Mouse (Mus musculus) CD4-positive, CD25-positive, alpha-beta regulatory T cell, adult 2 months (primary cell): ENCODE measurements around the gene Rock2.

Experiments used
- DNase-seq: peaks from one replicate; pipeline ENCODE4 v3.0.0-alpha.2; 2012; ENCODE audit warnings: low read depth, low spot score

Gene Rock2

DNA sequence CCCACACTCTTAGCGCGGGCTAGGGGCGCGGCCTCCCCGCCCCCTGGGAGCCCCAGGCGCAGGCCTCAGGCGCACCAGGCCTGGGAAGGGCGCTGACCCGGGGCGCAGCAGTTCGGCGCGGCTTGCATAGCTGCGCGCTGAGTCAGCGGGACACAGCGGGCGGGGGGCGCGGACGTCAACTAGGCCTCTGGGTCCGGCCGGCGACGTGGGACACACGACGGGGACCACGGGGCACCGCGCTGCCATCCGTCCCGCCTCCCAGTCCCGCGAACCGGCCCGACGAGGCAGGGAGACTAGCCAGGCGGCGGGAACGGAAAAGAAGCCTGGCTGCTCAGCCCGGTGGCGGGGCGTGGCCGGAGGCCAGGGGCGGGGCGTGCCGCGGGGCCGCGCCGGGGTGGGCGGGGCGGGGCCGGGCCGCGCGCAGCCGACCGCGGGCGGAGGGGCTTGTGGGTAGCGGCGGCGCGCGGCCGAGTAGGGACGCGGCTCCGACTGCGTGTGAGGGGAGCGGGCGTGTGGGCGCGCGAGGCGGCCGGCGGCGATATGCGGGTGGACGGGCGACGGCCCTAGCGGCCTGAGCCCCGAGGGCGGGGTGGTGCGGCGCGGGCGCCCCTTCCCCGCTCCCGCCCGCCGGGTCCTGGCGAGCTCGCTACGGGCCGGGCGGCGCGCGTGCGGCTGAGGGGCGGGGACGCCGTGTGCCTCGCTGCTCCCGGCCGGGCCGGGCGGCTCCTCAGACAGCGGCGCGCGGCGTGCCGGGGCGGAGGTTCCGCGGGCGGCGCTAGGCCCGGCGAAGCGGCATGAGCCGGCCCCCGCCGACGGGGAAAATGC, at the start of gene Rock2:
TSS of gene Rock2 (plus strand) at position 500 of the 825 bp plus-strand sequence.
- peak; percentile 90 for DNase-seq

DNA sequence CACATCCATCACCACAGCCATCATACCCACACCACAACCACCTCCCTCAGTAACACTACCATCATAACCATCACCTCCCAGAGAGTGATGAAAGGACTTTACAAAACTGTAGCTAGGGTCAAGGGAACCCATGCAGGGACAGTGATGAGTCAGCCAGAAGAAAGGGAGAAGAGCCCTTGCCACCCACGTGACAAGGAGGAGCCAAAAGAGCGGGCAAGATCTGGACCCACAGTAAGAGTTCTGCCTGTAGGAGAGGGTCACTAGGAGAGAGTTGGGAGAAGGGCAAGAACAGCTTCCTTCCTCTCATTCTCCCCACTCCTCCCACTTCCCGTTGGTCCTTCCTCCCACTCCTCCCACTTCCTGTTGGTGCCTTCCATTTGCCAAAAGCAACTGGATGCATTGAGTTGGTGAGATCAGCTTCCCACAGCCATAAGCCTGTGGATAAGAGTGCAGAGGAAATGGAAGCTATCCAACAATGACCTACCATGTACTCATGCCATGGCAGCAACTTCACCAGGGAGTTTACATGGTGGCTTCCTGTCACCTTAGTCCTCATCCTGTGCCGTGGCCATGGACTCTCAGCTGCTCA, 47.4 kb upstream of the Rock2 start:
- DNase-seq, result no peak

DNA sequence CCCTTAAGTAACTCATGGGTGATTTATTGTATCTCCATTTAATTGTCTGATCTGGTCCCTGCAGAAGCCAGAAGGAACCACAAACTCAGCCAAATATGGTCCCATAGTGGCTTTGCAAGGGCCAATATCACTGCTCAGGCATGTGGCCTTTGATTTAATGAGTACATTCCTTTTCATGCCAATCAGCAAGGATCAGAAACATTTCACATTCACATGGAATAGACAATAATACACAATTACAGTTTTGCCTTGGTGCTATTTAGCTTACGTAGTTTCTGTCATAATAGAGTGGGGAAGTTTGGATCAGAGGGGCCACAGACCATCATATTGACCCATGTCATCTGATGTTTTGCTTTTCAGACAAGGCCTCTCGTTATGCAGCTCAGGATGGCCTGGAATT, 46.2 kb upstream of the Rock2 start:
- no peak for DNase-seq

DNA sequence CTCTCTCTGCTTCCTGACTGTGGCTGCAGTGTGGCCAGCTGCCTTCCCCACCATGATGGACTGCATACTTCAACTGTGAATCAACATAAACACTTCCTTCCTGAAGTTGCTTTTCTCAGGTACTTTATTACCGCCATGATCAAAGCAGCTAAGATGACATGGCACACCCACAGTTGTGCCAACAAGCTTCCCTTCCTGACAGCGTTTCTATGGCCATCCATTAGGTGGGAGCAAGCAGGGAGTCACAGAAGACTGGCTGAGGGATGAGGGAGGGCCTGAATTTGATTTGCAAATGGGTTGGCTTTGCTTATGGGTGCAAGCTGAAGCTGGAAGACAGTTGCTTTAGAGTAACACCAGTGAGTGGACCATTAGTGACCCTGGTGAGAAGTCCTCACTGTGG, 44.9 kb upstream of the Rock2 start:
- DNase-seq, result no peak

DNA sequence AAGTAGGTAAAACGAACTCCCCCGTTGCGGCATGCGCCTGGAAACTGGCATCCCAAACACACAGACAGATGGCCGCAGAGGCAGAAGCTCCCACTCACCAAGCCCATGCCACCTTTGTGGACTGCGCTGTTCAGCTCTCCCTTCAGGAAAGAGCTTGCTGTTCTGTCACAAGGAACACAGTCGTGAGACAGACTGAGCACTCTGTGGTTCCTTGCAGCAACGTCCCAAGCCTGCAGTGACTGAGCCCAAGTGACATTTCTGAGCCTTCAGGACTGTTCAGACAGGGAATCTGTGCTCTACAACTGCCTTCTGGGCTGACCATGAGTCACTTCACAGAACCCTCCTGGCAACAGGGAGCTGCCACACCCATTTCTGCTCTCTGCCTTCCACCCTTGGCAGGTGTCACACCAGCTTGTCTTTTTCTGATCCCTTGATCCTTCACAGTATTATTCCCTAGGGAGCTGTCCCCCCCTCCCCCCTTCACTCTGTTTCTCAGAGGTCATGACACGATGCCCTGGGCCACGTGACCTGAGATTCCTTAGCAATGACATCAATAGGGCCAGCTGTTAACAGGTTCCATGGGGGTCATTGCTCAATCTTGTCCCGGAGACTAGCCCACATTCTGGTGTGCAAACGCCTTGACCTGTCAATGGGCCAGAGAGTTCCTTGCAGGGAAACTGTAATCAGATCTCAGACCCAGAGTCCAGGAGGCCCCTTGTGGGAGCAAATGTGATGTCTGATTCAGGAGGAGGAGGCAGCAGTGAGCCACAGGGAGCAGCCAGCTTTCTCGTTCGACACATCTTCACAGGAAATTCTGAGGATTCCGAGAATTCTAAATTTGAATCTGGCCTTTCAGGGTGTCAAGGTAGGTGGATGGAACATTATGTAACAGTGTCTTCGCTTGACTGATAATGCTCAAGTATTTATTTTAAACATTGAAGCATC, 44.0 kb upstream of the Rock2 start:
- DNase-seq, result no peak

DNA sequence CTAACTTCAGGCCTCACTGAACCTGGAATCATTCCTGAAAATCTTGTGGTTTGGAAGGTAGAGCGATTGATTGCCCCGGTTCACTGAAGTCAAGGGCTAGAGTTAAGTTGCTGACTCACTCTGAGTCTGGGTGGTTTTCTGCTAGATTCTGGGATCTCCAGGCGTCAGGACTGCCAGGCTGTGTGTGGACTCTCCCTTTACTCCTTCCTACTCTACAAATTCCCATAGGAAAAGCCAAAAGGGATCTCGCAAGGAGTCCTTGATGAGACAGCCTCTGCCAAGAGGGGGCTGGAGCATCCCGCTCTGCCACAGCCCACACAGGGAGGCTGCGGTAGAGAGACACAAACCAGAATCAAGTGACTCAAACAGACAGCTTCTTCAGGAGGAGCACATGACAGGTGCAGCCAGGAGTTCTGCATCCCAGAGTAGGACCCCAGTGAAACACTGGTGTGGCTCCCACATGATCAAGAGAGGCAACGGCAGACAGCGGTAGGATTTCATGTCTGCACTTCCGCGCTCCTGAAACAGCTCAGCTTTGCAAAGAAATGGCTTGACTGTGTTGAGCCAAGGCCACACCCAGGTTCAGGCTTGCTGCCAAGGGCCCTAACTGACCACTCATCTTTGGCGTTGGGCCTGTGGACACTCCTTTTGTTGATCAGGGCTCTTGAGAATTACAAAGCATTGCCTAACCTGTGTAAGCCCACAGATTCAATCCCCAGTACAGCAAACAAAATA, 41.1 kb upstream of the Rock2 start:
- DNase-seq, result no peak

DNA sequence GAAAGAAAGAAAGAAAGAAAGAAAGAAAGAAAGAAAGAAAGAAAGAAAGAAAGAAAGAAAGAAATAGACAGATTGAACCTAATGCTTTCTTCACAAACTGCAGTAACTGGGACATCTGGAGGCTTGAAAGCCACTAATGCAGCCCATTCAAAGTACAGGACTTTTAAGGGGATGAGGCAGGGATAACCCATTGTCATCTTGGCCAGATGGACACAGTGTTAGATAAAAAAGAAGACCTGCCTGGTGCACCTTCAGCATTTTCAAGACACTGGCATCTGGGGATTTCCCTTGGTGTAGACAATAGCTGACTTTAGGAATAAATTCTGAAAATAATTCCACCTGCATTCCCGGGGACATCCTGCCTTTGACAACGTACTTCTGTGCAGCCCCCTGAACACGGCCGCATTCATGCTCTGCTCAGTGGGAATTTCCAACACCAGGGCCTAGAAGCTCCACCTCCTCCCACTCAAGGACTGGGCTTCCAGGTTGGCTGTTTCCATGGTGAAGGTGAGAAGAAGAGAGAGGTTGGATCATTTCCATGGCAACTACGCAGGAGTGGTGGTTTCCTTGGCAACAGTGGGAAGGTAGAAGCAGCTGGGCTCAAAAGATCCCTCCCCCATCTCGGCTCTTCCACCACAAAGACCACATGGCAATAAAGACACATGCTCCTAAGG, 38.9 kb upstream of the Rock2 start:
- no peak for DNase-seq

DNA sequence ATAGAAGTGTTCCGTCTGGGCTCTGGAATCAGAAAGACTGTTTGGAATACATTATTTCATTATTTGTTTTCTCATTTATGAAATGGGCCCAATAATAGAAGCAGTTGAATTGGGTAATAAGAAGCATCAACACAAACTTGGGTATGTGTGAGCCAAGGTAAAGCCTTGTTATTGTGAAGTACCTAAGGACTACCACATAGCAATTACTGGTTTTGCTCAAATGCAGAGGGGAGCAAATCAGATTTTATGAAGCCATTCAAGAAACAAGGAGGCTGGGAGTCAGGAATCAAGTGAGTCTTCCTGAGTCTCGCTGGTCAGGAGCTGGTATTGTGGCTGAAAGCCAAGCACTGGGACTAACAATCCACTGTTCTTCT, 38.4 kb upstream of the Rock2 start:
- DNase-seq, result no peak

DNA sequence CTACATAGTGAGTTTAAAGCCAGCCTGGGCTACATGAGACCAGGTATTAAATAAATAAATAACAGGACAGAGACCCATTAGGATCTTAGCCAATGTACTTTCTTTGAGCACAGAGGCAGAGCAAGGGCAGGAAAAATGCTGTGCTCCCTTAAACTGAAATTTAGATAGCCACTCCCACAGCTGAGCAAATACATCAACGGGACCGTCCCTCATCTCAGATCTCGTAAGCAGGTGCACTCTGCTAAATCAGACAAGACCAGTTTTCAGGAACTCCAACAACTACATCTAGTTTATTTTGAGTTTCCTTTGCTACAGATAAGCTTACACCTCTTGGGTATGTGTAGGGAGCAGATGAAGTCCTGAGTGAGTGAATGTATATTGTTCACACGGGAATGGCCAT, 36.6 kb upstream of the Rock2 start:
- peak; percentile 31 for DNase-seq

DNA sequence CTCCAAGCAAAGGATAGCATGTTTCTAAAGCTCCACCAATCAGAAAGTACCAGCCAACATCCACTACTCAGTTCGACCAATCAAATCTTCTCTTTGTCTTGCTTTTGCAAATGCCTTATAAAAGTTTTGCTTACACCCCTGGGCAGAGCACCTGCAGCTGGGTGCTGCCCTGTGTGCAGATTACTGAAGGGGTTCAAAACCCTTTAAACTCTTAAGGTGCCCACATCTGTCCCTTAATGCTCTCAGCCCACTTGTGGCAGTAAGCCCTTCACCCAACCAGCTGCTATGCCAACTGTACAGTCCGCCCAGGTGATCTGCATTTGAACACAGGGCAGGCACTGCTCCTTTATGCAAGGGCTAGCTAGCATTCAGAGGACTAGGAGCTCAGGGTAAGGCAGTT, 34.9 kb upstream of the Rock2 start:
- no peak for DNase-seq

DNA sequence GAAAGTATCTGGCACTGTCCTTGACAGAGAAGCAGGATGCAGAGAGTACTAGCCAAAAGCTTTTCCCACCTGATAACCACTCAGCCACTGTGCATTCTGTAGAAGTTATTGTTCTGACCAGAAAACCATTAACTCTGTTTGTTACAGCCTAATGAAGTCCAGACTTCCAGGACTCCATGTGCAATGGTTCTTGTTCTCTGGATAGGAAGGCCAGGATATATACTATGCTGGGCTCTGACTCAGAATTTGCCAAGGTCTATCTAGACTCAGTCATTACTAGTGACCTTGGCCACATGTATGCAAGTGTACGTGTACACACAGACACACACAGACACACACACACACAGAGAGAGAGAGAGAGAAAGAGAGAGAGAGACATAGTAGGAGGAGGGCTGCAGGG, 34.2 kb upstream of the Rock2 start:
- no peak for DNase-seq

DNA sequence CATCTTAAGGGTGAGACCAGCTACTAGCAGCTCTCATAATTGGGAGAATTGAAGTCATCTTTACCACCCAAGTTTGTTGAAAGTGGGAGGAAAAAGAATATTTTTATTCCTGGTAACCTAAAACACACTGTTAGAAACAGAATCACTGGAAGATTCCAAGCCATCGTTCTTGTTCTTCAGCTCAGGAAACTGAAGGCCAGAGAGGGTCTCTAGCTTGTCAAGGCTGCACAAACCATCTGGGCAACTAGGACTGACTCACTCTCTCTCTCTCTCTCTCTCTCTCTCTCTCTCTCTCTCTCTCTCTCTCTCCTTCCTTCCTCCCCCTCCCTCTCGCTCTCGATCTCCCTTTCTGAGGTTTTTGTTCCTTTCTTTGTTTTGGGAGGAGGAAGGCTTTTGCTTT, 33.7 kb upstream of the Rock2 start:
- no peak for DNase-seq

DNA sequence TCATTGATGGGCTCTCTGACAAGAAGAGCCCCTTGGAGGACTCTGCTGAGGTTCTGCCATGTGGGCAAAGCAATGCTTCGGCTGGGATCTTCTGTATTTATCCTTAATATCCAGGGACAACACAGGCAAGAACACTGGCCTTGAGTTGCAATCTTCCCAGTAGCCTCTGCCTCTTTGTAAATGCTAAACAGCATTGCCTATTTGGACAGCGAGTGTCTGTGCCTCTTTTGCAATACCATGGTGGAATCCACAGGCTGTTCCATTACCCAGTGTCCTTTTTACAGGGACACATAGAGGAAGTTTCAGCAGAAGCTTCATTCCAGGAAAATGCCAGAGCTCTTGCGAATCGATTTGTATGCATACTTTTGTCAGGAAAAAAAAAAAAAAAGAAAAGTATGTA, 30.2 kb upstream of the Rock2 start:
- DNase-seq, result no peak

DNA sequence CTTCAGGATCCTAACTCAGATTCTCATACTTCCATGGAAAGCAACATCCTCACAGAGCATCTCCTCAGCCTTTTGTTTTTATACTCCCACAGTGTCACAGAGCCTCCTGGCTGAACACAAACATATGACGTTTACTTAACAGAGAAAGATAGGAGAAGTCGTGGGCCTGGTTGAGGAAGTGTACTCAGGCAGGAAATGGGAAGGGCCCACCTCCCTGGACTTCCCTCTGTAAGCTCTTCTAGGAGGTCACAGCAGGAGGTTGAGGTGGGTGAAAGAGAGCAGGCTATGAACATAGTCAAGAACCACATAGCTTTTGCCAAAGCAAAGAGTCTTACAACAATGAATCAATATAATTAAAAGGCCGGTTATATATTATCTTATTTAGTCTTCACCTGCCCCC, 28.8 kb upstream of the Rock2 start:
- DNase-seq, result no peak

DNA sequence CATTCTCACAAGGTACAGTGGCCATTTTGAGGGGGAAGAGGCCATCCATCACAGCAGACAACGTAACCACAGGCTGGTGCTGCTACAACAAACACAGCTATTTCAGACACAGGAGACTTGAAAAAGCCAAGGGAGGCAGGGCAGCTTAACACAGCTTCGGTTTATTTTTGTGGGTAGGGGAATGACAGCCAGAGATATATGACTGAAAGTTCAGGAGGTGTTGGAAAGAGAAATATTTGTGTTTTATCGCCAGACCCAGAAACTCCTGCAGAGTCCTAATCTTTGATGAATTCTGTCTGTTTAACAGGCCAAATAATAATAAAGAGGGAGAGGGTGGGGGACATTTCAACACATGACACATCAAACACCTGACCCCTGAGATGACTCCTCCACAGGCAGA, 28.2 kb upstream of the Rock2 start:
- no peak for DNase-seq

DNA sequence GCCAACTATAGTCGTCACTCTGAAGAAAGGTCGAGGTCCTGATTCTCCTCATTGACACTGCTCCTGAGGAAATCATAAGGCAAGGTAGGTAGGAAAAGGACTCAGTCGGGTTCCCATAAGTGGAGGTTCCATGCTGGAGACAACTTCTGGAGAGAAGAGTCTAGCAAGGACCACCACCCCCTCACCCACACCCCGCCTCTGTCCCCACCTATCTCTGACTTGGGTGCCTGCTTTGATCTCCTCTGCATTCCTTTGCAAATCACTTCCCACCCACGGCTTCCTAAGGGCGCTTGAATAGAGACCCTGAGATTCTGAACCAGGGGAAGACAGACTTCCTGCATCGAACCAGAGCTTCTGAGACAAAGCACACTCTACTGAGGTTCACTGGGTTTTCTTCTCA, 27.4 kb upstream of the Rock2 start:
- DNase-seq, result no peak

DNA sequence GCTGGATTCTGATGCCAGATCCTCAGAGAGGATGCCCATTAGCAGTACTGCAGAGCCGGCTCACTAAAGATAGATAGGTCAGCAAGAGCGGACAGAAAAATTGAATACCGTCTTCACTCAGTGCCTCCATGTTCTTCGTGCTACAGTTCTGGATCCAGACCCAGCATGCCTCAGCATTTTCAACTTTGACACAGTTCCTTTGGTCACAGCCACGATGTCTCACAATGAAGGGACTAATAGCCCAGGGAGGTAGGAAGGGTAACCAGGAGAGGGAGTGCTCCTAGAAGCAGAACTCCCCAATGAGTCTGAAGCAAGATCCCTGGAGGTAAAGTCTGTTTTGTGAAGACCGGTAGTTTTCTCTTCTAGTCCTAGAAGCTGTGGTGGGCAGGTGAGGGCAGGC, 26.1 kb upstream of the Rock2 start:
- DNase-seq, result no peak

DNA sequence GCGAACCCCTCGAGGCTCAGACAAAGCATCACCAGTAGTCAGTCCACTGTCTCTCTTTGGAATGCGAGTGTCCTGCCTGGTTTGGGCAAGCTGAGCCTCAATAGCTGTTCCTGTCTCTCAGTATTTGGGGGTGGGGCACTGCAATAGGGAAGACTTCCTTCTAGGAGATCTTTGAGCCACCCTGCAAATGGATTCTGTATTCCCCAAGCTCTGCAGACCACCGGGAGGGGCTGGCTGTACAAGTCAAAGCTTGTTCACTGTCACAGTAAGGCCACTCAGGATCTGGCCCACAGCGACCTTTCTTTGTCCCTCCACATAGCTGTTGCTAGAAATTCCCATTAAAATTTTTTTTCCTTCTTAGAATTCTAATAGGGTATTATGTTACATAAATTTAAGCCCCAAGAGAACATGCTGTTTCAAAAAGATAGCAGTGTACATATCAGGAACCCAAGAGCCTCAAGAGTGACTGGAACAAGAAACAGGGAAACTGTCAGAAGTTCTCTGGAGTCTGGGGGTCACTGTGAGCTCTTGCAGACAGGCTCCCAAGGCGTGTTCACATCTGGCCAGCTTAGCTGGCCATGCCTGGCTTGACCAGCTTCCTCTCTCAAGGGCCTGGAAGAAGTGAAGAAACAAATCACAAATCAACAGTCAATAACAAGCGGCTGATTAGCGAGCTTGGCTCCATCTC, 25.5 kb upstream of the Rock2 start:
- no peak for DNase-seq

DNA sequence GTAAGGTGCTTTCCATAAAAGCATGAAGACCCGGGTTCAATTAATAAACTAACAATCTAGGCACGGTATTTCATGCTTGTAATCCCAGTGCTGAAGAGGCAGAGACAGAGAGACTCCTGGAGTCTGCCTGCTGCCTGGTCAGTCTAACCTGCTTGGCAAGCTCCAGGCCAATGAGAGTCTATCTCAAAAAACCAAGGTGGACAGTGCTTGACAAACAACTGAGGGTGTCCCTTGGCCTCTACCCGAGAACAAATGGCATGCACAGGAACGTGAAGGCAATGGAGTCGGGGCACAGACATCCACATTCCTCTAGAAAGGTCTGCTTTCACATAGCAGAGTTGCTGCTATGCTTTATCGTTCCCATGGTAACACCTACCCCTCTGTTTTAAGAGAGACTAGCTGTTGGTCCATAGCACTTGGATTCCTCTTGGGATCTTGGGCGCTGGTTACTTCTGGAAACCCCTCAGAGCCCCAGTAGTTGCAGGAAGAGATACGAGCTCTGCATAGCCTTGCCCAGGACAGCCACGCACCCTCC, 24.8 kb upstream of the Rock2 start:
- no peak for DNase-seq

DNA sequence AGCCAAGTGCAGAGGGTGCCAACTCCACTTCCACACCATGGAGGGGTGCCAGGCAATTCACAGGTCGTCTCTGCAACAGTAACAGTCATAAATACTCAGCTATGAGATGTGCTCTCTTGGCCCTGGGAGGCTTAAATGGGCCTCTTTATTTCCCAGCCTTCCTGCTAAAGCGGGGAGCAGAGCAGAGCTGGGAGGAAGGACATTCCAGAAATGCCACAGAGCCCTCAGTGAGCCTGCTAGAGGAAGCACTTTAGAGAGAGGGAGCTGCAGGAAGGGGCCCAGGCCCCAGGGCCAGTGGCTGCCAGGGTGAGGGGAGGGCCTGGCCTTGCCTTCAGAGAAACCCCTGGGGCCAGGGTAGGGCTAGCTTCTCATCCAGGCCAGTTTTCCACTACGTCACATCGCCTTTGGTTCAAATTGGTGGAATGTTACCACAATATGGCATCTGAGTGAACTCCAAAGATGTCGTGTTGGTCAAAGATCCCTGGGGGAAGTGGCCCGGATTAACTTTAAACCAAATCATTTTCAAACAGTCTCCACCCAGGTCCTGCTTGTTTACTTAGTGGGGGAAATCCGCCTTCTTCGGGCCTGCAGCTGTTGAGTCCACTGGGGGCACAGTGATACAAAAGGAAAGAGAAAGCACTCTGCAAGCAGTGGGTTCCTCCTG, 24.2 kb upstream of the Rock2 start:
- DNase-seq, result no peak
